Mouse (Mus musculus): ENCODE data around the gene Amacr. TPM values are rescaled to one million over a fixed set of nuclear protein-coding genes. Genes with fewer than 3 reads are reported as not detected.

Gene Amacr
- polyA plus RNA-seq (2017; shearing (Covaris generic)) = 9.4 TPM

GRCm38 (mm10) chr15:10981377-10982063 is at the start of gene Amacr:
Amacr (plus strand) TSS chr15:10981756.

GRCm38 (mm10) chr15:10951951-10952759 is 29.4 kb upstream of the Amacr start, which contains the start of gene C1qtnf3:
C1qtnf3 (plus strand) TSS chr15:10952332.

DNA sequence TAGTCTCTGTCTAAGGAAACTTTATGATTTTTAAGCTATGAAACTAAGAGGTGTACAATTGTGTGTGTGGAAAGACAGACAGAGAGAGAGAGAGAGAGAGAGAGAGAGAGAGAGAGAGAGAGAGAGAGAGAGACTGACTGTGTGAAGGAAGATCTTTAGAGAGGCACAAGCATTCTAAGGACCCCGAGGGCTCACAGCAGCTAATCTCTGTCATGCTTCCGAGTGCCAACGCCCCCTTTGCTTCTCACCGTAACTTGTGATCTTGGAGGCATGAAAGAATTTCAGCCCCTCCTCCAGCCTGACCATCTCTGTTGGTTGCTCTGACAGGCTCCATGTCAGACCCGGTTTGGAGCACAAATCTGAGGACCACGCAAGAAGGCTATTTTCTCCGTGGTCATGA is 18.9 kb downstream of the Amacr start, which contains the start of gene Slc45a2:
Slc45a2 (plus strand) TSS at position 301 of the 400 bp plus-strand sequence.

DNA sequence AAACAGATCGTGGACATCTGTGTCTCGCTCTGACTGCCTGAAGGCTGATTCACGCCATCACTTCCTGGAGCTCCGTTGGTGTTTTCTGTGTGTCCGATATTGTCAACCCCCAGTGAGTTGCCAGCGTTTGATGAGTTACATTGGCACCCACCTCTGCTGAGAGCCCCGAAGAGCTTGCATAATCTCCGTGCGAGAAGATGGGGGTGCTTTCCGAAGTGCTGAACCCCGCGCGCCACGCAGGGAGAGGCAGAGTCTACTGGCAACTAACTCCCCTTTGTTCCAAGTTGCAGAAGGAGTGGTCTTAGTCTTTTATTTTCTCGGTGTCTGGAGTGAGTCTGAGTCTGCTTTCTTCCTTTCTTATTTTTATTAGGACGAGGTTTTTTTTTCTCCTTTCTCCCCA is 56.2 kb downstream of the Amacr start, which contains the start of gene Rxfp3:
Rxfp3 (minus strand) TSS at position 281 of the 400 bp plus-strand sequence.

Other genes with a start within 250 kb of the Amacr start
- not detected for gene C1qtnf3, start 29.4 kb upstream of the Amacr start, polyA plus RNA-seq (2017; shearing (Covaris generic))
- gene Slc45a2, start 19.0 kb downstream of the Amacr start, polyA plus RNA-seq (2017; shearing (Covaris generic)) = not detected
- gene Rxfp3, start 56.2 kb downstream of the Amacr start, polyA plus RNA-seq (2017; shearing (Covaris generic)) = not detected
- not detected for gene Adamts12, start 83.0 kb downstream of the Amacr start, polyA plus RNA-seq (2017; shearing (Covaris generic))

Data from inflammation-experienced regulatory T-cells, adult 16 weeks (primary cell).